Mouse (Mus musculus): ENCODE measurements around the gene Rgs5. TPM values are rescaled to one million over a fixed set of nuclear protein-coding genes. Genes with fewer than 3 reads are reported as not detected.

Rgs5 gene
- total RNA-seq, 2 experiments from 2014 or later: 137 to 139 TPM

GRCm38 (mm10) chr1:169726319-169726718 is 71.0 kb downstream of the Rgs5 start:
- DNase-seq: no peak

DNA sequence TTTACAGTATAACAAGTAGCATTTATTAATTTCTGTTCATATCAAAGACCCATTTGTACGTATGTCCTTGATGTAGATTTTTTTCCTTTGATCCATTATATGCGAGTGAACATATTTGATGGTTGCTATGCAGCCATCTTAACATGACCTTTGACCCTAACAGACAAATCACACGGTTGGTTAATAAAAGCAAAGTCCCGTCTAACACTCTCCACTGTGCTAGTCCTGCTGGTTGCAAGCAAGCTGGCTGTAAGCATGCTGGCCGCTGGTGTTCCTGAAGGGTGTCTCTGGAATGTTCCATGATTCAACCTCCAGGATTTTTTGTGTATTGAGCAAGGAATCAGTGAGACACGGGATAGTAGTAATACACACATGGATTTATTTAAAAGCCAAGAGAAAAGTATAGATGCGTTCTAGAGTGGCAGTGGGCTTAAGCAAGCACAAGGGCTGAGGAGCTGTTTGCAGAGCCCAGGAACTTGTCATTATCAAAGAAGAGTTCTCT is 75.3 kb downstream of the Rgs5 start:
- DNase-seq: no peak

- DNase-seq: no peak
Observed at GRCm38 (mm10) chr1:169736139-169736538, 80.8 kb downstream of the Rgs5 start.

DNA sequence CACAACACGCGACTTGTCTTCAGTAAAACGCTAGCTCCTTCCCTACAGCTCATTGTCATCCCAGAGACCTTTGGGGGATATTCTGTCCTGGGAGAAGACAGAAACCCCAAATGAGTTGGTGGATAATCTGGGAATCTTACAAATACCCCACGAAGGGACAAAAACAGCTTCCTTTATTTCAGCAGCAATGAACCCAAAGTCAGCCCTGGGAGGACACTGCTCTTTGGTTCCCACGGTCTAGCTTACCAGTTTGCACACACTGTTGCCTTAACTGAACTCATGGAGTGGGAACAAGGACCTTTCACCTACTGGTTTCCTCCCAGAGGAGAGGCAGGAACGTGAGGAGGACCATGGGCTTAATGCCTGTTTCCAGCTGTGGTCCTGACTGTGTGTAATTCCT is 81.9 kb downstream of the Rgs5 start:
- no peak for DNase-seq

DNA sequence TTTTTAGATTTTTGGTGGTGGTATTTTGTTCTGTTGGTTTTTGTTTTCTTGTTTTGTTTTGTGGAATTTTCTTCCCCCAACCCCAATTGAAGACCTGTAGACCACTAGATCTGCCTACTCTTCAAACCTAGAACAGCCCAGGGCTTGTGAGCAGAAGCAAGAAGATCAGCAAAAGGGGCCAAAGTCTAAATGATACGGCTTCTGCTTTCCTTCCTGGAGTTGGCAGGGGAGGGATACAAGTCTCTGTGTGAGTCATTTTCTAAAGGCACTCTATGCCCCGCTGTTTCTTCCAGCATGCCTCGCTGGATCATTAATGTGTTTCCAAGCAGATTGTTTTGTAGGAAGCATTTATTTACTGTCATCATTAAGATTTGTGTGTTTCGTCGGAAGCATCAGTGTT is 85.8 kb downstream of the Rgs5 start:
- no peak for DNase-seq

Other genes with a start within 250 kb of the Rgs5 start
- gene Nuf2, start 124.0 kb upstream of the Rgs5 start, total RNA-seq (2021): 10 to 100 TPM; 12.4 to 13.4 TPM
- 10 to 100 TPM; 32.8 to 38.5 TPM for gene Rgs4, start 92.1 kb downstream of the Rgs5 start, total RNA-seq (2021)

Measured in adrenal gland, postnatal 10 days (tissue).